Mouse (Mus musculus) kidney, embryonic 15.5 days (tissue): Measurements from ENCODE around the gene Mapk12. TPM values are rescaled to one million over a fixed set of nuclear protein-coding genes. Genes with fewer than 3 reads are reported as not detected.

ENCODE experiments used
- ATAC-seq: fragments of 200-750 bp; cut with Nextera tagmentation; replicated peaks from 2 replicates; pipeline ENCODE4 v1.8.0; 2017; ENCODE audit warnings: moderate TSS enrichment; ENCODE audit not compliant: low FRiP score
- H3K27ac ChIP-seq: fragments of 300-500 bp; sonication (generic); 2 replicates; pipeline ENCODE4 v1.5.1; 2015; ENCODE audit warnings: mild to moderate bottlenecking, inconsistent platforms
- H3K27me3 ChIP-seq: fragments of 300-500 bp; sonication (generic); 2 replicates; pipeline ENCODE4 v1.6.1; 2015; ENCODE audit warnings: inconsistent platforms
- H3K36me3 ChIP-seq: fragments of 300-500 bp; sonication (generic); 2 replicates; pipeline ENCODE4 v1.6.1; 2015; ENCODE audit warnings: inconsistent platforms
- H3K4me1 ChIP-seq: fragments of 300-500 bp; sonication (generic); 2 replicates; pipeline ENCODE4 v1.6.1; 2015; ENCODE audit warnings: inconsistent platforms
- H3K4me2 ChIP-seq: fragments of 300-500 bp; sonication (generic); 2 replicates; pipeline ENCODE4 v1.6.1; 2015; ENCODE audit warnings: moderate library complexity, mild to moderate bottlenecking, inconsistent platforms
- H3K4me3 ChIP-seq: fragments of 300-500 bp; sonication (generic); replicated peaks from 2 replicates; pipeline ENCODE4 v1.5.1; 2015; ENCODE audit warnings: mild to moderate bottlenecking, inconsistent platforms
- H3K9ac ChIP-seq: fragments of 300-500 bp; sonication (generic); 2 replicates; pipeline ENCODE4 v1.6.1; 2015; ENCODE audit warnings: mild to moderate bottlenecking, inconsistent platforms
- H3K9me3 ChIP-seq: fragments of 300-500 bp; sonication (generic); replicated peaks from 2 replicates; pipeline ENCODE4 v1.6.1; 2016; ENCODE audit warnings: inconsistent platforms
- WGBS: fragments of 180-500 bp; shearing (Covaris S2); methylation state at CpG from one replicate; pipeline ENCODE4 v1.1.7; 2015; ENCODE audit warnings: mixed read lengths; 5-methylcytosine and 5-hydroxymethylcytosine counted together
- polyA plus RNA-seq: library from polyadenylated mRNA; unstranded; fragments of >200 nt; fragmentation: Nextera tagmentation; extraction: Ambion mirVana; gene quantifications from 2 replicates; pipeline ENCODE4 v1.2.1, GENCODE M21; 2015

Mapk12 gene
- polyA plus RNA-seq, 1 experiment from 2014 or later, result 16.7 TPM

GRCm38 (mm10) chr15:89168922-89169321 lies 28.4 kb upstream of the Mapk12 start:
- H3K36me3 ChIP-seq, result peaks cover 46% of the 10 kb centered on the region
- 52% methylated on average over 10 of the region's 10 CpGs for WGBS
- peak overlapping the region; percentile 92 for H3K27ac ChIP-seq
- no peaks in the 10 kb centered on the region for H3K27me3 ChIP-seq
- H3K4me1 ChIP-seq, result peaks cover 58% of the 10 kb centered on the region
- no peaks in the 10 kb centered on the region for H3K9me3 ChIP-seq
- H3K4me2 ChIP-seq, result peak overlapping the region; percentile 33
- ATAC-seq, result no peak
- peak overlapping the region; percentile 29; the same call in 1 of the 2 replicates for H3K9ac ChIP-seq
- H3K4me3 ChIP-seq, result peak overlapping the region; percentile 15; the same call in 1 of the 2 replicates

GRCm38 (mm10) chr15:89165478-89165877 lies 25.0 kb upstream of the Mapk12 start:
- Histone ChIP-seq H3K36me3 (peaks cover 80% of the 10 kb centered on the region), H3K9me3 (no peaks in the 10 kb centered on the region), H3K27ac (no peak overlapping the region), H3K4me2 (no peak overlapping the region), H3K4me1 (peaks cover 39% of the 10 kb centered on the region), H3K27me3 (no peaks in the 10 kb centered on the region), H3K4me3 (no peak overlapping the region), H3K9ac (no peak overlapping the region)
- 93% methylated on average over 12 of the region's 12 CpGs for WGBS
- no peak for ATAC-seq

GRCm38 (mm10) chr15:89161397-89161796 lies 20.9 kb upstream of the Mapk12 start:
- Histone ChIP-seq H3K27ac (peak overlapping the region; percentile 71), H3K4me3 (no peak overlapping the region), H3K4me1 (peaks cover 14% of the 10 kb centered on the region; the same call in 1 of the 2 replicates), H3K9me3 (no peaks in the 10 kb centered on the region), H3K9ac (no peak overlapping the region), H3K27me3 (no peaks in the 10 kb centered on the region), H3K36me3 (peaks cover 100% of the 10 kb centered on the region), H3K4me2 (no peak overlapping the region)
- 69% methylated on average over 9 of the region's 9 CpGs for WGBS
- ATAC-seq, result peak; percentile 37

GRCm38 (mm10) chr15:89158516-89158915 lies 18.0 kb upstream of the Mapk12 start:
- WGBS, result 95% methylated on average over 16 of the region's 16 CpGs
- no peak overlapping the region for H3K4me2 ChIP-seq
- H3K9me3 ChIP-seq, result no peaks in the 10 kb centered on the region
- H3K9ac ChIP-seq, result no peak overlapping the region
- H3K36me3 ChIP-seq, result peaks cover 100% of the 10 kb centered on the region
- H3K27ac ChIP-seq, result no peak overlapping the region
- peaks cover 14% of the 10 kb centered on the region; the same call in 1 of the 2 replicates for H3K4me1 ChIP-seq
- no peak for ATAC-seq
- no peak overlapping the region for H3K4me3 ChIP-seq
- no peaks in the 10 kb centered on the region for H3K27me3 ChIP-seq

GRCm38 (mm10) chr15:89157954-89158353 lies 17.5 kb upstream of the Mapk12 start:
- no peak overlapping the region for H3K27ac ChIP-seq
- no peak overlapping the region for H3K9ac ChIP-seq
- H3K4me3 ChIP-seq, result no peak overlapping the region
- H3K36me3 ChIP-seq, result peaks cover 97% of the 10 kb centered on the region
- H3K4me1 ChIP-seq, result peaks cover 14% of the 10 kb centered on the region; the same call in 1 of the 2 replicates
- WGBS, result 59% methylated on average over 7 of the region's 7 CpGs
- ATAC-seq, result no peak
- H3K4me2 ChIP-seq, result no peak overlapping the region
- H3K9me3 ChIP-seq, result no peaks in the 10 kb centered on the region
- no peaks in the 10 kb centered on the region for H3K27me3 ChIP-seq

GRCm38 (mm10) chr15:89152312-89152711 lies 11.8 kb upstream of the Mapk12 start:
- Histone ChIP-seq H3K4me3 (no peak overlapping the region), H3K4me1 (peaks cover 31% of the 10 kb centered on the region), H3K4me2 (no peak overlapping the region), H3K36me3 (peaks cover 41% of the 10 kb centered on the region), H3K27ac (no peak overlapping the region), H3K9me3 (no peaks in the 10 kb centered on the region), H3K9ac (no peak overlapping the region), H3K27me3 (peaks cover 14% of the 10 kb centered on the region)
- ATAC-seq, result no peak

- WGBS, result 1% methylated on average over 13 of the region's 13 CpGs
- Histone ChIP-seq H3K36me3 (peaks cover 22% of the 10 kb centered on the region), H3K4me1 (peaks cover 47% of the 10 kb centered on the region), H3K9me3 (no peaks in the 10 kb centered on the region), H3K4me3 (peak overlapping the region; percentile 60), H3K27me3 (peaks cover 30% of the 10 kb centered on the region), H3K4me2 (peak overlapping the region; percentile 90), H3K27ac (0 out of 2 replicates have a peak overlapping the region, but pooled peaks have one; percentile 37), H3K9ac (no peak overlapping the region)
- no peak; the same call in 1 of the 2 replicates for ATAC-seq
Observed at GRCm38 (mm10) chr15:89150041-89150390, 9.5 kb upstream of the Mapk12 start.

- H3K27me3 ChIP-seq, result peaks cover 33% of the 10 kb centered on the region
Observed at GRCm38 (mm10) chr15:89149271-89150040, 9.0 kb upstream of the Mapk12 start, which contains the start of gene Mapk11. Gene Mapk11 (minus strand): TSS chr15:89149628.

GRCm38 (mm10) chr15:89148496-89149270 lies 8.2 kb upstream of the Mapk12 start:
- Histone ChIP-seq H3K9me3 (no peaks in the 10 kb centered on the region), H3K27me3 (peaks cover 39% of the 10 kb centered on the region), H3K27ac (peak overlapping the region; percentile 37; the same call in 1 of the 2 replicates), H3K4me2 (peak overlapping the region; percentile 90), H3K36me3 (peaks cover 8% of the 10 kb centered on the region; the same call in 1 of the 2 replicates), H3K4me1 (peaks cover 47% of the 10 kb centered on the region), H3K9ac (peak overlapping the region; percentile 53), H3K4me3 (peak overlapping the region; percentile 60)
- ATAC-seq, result no peak
- WGBS, result 4% methylated on average over 25 of the region's 25 CpGs

More at GRCm38 (mm10) chr15:89149271-89150040, 9.0 kb upstream of the Mapk12 start, which contains the start of gene Mapk11:
- Histone ChIP-seq H3K36me3 (peaks cover 16% of the 10 kb centered on the region), H3K4me2 (peak within 1 kb of the TSS; percentile 90), H3K9me3 (no peaks in the 10 kb centered on the region), H3K9ac (peak within 1 kb of the TSS; percentile 53), H3K4me1 (peaks cover 47% of the 10 kb centered on the region), H3K4me3 (peak within 1 kb of the TSS; percentile 60), H3K27ac (peak within 1 kb of the TSS; percentile 37; the same call in 1 of the 2 replicates)
- peak; percentile 57 for ATAC-seq
- under 1% methylated on average over 58 of the region's 61 CpGs for WGBS

GRCm38 (mm10) chr15:89147895-89148294 lies 7.4 kb upstream of the Mapk12 start:
- 40% methylated on average over 4 of the region's 4 CpGs for WGBS
- H3K4me1 ChIP-seq, result peaks cover 49% of the 10 kb centered on the region
- H3K9ac ChIP-seq, result no peak overlapping the region
- peak overlapping the region; percentile 90 for H3K4me2 ChIP-seq
- H3K4me3 ChIP-seq, result peak overlapping the region; percentile 60
- peaks cover 39% of the 10 kb centered on the region for H3K27me3 ChIP-seq
- no peaks in the 10 kb centered on the region for H3K9me3 ChIP-seq
- ATAC-seq, result no peak
- H3K36me3 ChIP-seq, result 0 out of 2 replicates have a peak, but pooled peaks cover 4% of the 10 kb centered on the region
- no peak overlapping the region for H3K27ac ChIP-seq

GRCm38 (mm10) chr15:89147456-89147855 lies 7.0 kb upstream of the Mapk12 start:
- Histone ChIP-seq H3K4me3 (peak overlapping the region; percentile 40; the same call in 1 of the 2 replicates), H3K27ac (no peak overlapping the region), H3K9ac (no peak overlapping the region), H3K27me3 (peaks cover 43% of the 10 kb centered on the region), H3K4me2 (peak overlapping the region; percentile 90), H3K9me3 (no peaks in the 10 kb centered on the region), H3K4me1 (peaks cover 53% of the 10 kb centered on the region), H3K36me3 (0 out of 2 replicates have a peak, but pooled peaks cover 4% of the 10 kb centered on the region)
- 21% methylated on average over 10 of the region's 10 CpGs for WGBS
- ATAC-seq, result no peak
